Mouse (Mus musculus) NIH3T3 (cell line): ENCODE results near the gene Snap91.
A peak's percentile ranks its signal among the peaks of the same experiment; 100 is the strongest.

Experiments used
- DNase-seq: peaks from one replicate; pipeline ENCODE4 v3.0.0-alpha.2; 2012; ENCODE audit warnings: low read depth

Gene Snap91

DNA sequence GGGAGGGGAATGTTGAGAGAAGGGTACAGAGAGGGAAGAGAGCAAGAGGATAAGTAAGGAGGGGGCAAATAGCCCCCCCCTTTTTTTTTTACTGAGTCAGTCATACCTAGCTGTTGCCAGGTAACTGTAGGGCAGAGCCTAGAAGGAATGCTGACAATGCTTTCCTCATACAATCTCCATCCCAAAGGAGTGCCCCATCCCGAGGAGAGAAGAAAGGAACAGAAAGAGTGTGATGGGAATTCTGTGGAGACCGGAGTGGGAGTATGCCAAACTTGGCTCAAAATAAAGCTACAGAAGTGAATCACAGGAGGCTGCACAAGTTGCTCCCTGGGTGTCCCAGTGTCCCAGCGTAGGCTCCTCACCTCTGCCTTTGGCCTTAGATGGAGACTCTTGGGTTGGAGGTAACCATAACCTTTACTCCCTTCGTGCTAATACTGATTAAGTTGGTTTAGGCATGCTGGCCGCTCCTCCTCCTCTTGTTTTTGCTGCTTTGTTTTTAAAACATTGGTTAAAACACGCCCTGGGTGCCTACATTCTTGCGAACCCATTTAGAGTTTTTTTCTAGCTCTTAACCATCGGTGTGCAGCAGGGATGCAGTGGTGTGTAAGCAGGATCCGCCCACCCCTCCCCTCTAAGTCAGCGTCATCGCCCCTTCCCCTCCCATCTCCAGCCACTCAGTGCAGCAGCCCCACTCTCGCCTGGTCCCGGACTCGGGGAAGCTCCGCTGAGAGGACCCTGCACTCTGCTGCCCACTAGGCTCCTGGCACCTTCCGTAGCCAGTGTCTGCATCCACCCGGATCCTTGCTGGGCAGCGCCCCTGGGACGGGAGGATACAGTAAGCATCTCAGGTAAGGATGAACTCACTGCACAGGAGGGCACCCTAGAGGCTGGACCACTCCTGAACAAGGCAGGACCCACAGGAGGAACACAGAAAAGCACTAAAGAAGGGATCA lies 137.2 kb downstream of the Snap91 start, which contains the start of gene Prss35:
Gene Prss35 (plus strand): TSS at position 691 of the 953 bp plus-strand sequence.
- DNase-seq, result no peak

GRCm38 (mm10) chr9:86739971-86740370 lies 140.5 kb downstream of the Snap91 start:
- no peak for DNase-seq

- peak; percentile 14 for DNase-seq
Observed at GRCm38 (mm10) chr9:86738801-86739200, 141.7 kb downstream of the Snap91 start.

GRCm38 (mm10) chr9:86738067-86738466 lies 142.4 kb downstream of the Snap91 start:
- DNase-seq, result no peak

- DNase-seq, result no peak
Observed at GRCm38 (mm10) chr9:86736991-86737390, 143.5 kb downstream of the Snap91 start.

- DNase-seq, result no peak
Observed at GRCm38 (mm10) chr9:86734795-86735194, 145.7 kb downstream of the Snap91 start.

- DNase-seq, result no peak
Observed at GRCm38 (mm10) chr9:86734357-86734756, 146.1 kb downstream of the Snap91 start.

DNA sequence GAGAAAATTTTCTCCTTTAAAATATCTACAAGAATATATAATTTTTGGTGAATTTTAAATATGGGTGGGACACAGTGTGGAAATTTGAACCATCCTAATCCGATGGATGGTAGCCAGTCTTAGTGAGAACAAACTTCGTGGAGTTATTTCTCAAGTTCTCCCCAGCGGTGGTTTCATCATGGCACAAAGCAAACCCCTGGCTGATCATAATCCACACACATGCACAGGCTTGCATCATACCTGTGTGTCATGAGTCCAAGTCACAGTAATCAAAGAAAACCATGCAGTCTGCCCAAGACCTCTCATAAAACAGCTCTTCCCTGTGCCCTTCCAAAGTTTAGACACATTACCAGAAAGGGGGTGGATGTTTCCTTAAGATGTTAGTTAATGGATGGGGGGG lies 150.6 kb downstream of the Snap91 start:
- no peak for DNase-seq

DNA sequence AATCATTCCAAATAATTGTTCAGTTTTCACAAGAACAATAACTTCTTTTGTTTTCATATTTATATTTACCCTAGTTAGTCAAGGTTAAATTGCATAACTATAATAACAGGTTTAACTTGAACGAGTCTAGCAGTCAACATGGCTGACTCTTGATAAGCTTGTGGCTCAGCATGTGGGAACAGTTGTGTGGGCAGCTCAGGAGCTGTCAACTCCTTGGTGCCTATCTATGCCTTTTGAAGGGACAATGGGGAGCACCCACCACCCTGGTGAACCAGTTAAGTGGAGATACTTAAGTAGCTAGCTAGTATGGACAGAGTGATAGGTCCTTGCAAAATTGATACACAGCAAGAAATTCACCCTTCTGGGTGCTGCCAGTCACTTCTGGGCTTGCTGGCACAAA lies 151.4 kb downstream of the Snap91 start:
- DNase-seq, result no peak

GRCm38 (mm10) chr9:86728214-86728814 lies 152.1 kb downstream of the Snap91 start:
- no peak for DNase-seq

GRCm38 (mm10) chr9:86726381-86726720 lies 154.1 kb downstream of the Snap91 start:
- DNase-seq, result no peak

GRCm38 (mm10) chr9:86725604-86726380 lies 154.7 kb downstream of the Snap91 start:
- no peak for DNase-seq

GRCm38 (mm10) chr9:86725066-86725465 lies 155.4 kb downstream of the Snap91 start:
- DNase-seq, result no peak

DNA sequence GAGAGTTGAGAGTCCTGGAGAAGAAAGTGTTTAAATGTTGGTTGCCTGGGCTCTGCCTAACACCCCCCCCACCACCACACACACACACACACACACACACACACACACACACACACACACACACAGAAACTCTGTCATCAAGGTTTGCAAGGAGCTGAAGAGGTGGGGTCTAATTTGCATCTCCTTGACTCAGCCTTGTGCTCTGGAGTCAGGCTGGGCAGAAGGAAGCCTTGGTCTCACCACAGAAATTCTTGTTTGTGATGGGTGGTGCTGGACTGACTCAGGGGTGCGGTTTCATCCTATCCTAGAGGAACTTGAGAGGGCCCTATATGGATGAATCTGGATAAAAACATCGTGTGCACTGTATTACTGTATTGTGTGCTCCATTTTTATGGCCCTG lies 159.7 kb downstream of the Snap91 start:
- DNase-seq, result peak; percentile 9

GRCm38 (mm10) chr9:86720227-86720626 lies 160.2 kb downstream of the Snap91 start:
- no peak for DNase-seq

- no peak for DNase-seq
Observed at GRCm38 (mm10) chr9:86717119-86717518, 163.3 kb downstream of the Snap91 start.

DNA sequence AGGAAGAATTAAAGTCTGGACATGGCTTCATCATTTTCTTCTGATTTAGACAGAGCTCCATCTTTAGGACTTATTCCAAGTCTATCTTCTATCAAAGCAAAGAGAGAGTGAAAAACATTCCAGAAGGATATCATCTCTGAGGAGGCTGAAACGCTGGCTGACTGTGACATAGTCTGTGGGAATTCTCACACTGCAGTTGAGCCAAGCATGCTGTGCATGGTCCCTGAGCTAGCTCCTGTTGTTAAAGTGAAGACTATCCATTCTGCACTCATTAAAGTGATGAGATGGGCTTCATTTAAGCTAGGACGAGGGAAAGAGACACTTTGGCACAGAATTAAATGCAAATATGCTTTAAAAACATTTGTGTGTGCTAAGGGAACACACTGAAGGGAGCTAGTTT lies 163.9 kb downstream of the Snap91 start:
- no peak for DNase-seq
